Mouse (Mus musculus) T-helper 2 cell (primary cell): ENCODE measurements around the gene Yod1.

Experiments
- in situ Hi-C: fragments of 300-600 bp; cut with MboI, MseI; formaldehyde crosslinking; loops from one replicate; pipeline ENCODE4 v1.15.1; 2025; ENCODE audit warnings: high pct_unique_total_duplicates

Yod1 gene

GRCm38 (mm10) chr1:130717291-130717871, at the start of gene Yod1:
TSS of gene Yod1 (plus strand) at chr1:130717327.
- in situ Hi-C loops: loop anchor here (10.0 kb wide), 1 partner anchor 1297 kb away; no protein-coding TSS in a partner anchor

- in situ Hi-C loops: no loop called here
These were observed 38.6 kb upstream of the Yod1 start for GRCm38 (mm10) chr1:130678551-130678950.

- in situ Hi-C loops: no loop called here
These were observed 36.1 kb upstream of the Yod1 start for GRCm38 (mm10) chr1:130681075-130681474.

GRCm38 (mm10) chr1:130681656-130682413, 35.3 kb upstream of the Yod1 start:
- in situ Hi-C loops: no loop called here

GRCm38 (mm10) chr1:130683905-130684304, 33.2 kb upstream of the Yod1 start:
- in situ Hi-C loops: no loop called here

GRCm38 (mm10) chr1:130698601-130699000, 18.5 kb upstream of the Yod1 start:
- in situ Hi-C loops: no loop called here

- in situ Hi-C loops: no loop called here
These were observed 17.0 kb upstream of the Yod1 start for GRCm38 (mm10) chr1:130699937-130700633.

GRCm38 (mm10) chr1:130701976-130702375, 15.2 kb upstream of the Yod1 start:
- in situ Hi-C loops: no loop called here

GRCm38 (mm10) chr1:130703613-130704012, 13.5 kb upstream of the Yod1 start:
- in situ Hi-C loops: no loop called here

GRCm38 (mm10) chr1:130710283-130711080, 6.6 kb upstream of the Yod1 start:
- in situ Hi-C loops: loop anchor here (10.0 kb wide), 1 partner anchor 1304 kb away; no protein-coding TSS in a partner anchor

- in situ Hi-C loops: loop anchor here (10.0 kb wide), 1 partner anchor 1301 kb away; no protein-coding TSS in a partner anchor
These were observed 3.1 kb upstream of the Yod1 start for GRCm38 (mm10) chr1:130714046-130714445.

- in situ Hi-C loops: loop anchor here (10.0 kb wide), 1 partner anchor 1299 kb away; no protein-coding TSS in a partner anchor
These were observed 1.4 kb upstream of the Yod1 start, which contains the start of gene Gm29427 for GRCm38 (mm10) chr1:130715561-130716217. TSS of gene Gm29427 (minus strand) at chr1:130715799.

- in situ Hi-C loops: loop anchor here (10.0 kb wide), 1 partner anchor 1299 kb away; no protein-coding TSS in a partner anchor
These were observed 962 bp upstream of the Yod1 start for GRCm38 (mm10) chr1:130716218-130716512.

- in situ Hi-C loops: loop anchor here (10.0 kb wide), 1 partner anchor 1298 kb away; no protein-coding TSS in a partner anchor
These were observed 425 bp upstream of the Yod1 start for GRCm38 (mm10) chr1:130716513-130717290.

- in situ Hi-C loops: no loop called here
These were observed 7.1 kb downstream of the Yod1 start for GRCm38 (mm10) chr1:130724206-130724605.

- in situ Hi-C loops: no loop called here
These were observed 9.3 kb downstream of the Yod1 start for GRCm38 (mm10) chr1:130726396-130726795.

- in situ Hi-C loops: no loop called here
These were observed 10.9 kb downstream of the Yod1 start for GRCm38 (mm10) chr1:130728070-130728469.

- in situ Hi-C loops: no loop called here
These were observed 11.6 kb downstream of the Yod1 start for GRCm38 (mm10) chr1:130728708-130729107.

- in situ Hi-C loops: no loop called here
These were observed 12.0 kb downstream of the Yod1 start, which contains the start of gene Pfkfb2 for GRCm38 (mm10) chr1:130729153-130729552. TSS of gene Pfkfb2 (minus strand) at chr1:130729253.

- in situ Hi-C loops: no loop called here
These were observed 14.7 kb downstream of the Yod1 start, which contains the start of gene AA986860 for GRCm38 (mm10) chr1:130731741-130732337. TSS of gene AA986860 (plus strand) at chr1:130731976.
